In the genomic region with DNA sequence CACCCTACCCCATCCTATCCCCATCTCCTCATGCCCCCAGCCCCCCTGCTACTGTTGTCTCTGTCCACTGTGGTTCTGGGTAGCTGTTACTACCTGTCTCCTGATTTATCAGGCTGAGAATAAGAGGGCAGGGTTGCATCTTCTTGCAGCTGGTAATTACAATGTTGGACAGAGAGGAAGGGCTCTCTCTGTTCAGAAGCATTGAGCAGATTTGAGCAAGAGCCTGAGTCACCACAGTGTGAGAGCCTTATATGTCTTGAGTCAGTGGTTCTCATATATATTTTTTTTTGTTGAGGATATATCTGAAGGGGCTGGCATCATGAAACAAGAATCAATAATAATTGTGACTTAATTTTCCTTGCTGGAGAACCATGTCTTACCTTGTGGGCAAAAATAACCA, we compare ENCODE assay signal across 17 mouse cellular contexts.
"Had no signal": no experiment of that assay in that cellular context is flagged by ENCODE, and none has a peak within 500 bp of the region (broad histone marks: within the 10 kb centered on the region; RNA-seq: fewer than 3 reads in every experiment).

No protein-coding gene starts in this region.

- H3K4me1 ChIP-seq: limb, embryonic 15.5 days; lung, embryonic 15.5 days had no signal

- H3K27ac ChIP-seq: kidney, postnatal 0 days; limb, embryonic 12.5 days; limb, embryonic 15.5 days; liver, embryonic 14.5 days; lung, embryonic 15.5 days; stomach, postnatal 0 days had no signal

- H3K36me3 ChIP-seq: limb, embryonic 12.5 days; limb, embryonic 15.5 days; lung, embryonic 15.5 days had no signal

- H3K9me3 ChIP-seq: limb, embryonic 12.5 days; limb, embryonic 15.5 days; lung, embryonic 15.5 days had no signal

- H3K4me3 ChIP-seq: limb, embryonic 12.5 days; limb, embryonic 15.5 days; lung, embryonic 15.5 days had no signal

- H3K27me3 ChIP-seq: limb, embryonic 12.5 days; limb, embryonic 15.5 days; lung, embryonic 15.5 days had no signal

- DNase-seq: left cerebral cortex, postnatal 4 days; lung, adult 18-20 months; lung, postnatal 10 days; lung, postnatal 36 days; midbrain, embryonic 14.5 days; right cerebral cortex, adult 18-20 months; right cerebral cortex, postnatal 14 days; right cerebral cortex, postnatal 4 days; thymus, adult 2 months; thymus, postnatal 14 days; thymus, postnatal 4 days had no signal
